Mouse (Mus musculus): ENCODE measurements around the gene Cox11.

- TF ChIP-seq FLI1 (IDR thresholded peaks at IDR 0.05; ENCODE audit: low read length) (no peak), GATA1 (IDR thresholded peaks at IDR 0.05; ENCODE audit: borderline replicate concordance, low read length) (no peak)
These were observed 5.5 kb upstream of the Cox11 start for GRCm38 (mm10) chr11:90632480-90632879.
